Mouse (Mus musculus): ENCODE results near the gene Homez. TPM values are rescaled to one million over a fixed set of nuclear protein-coding genes. Genes with fewer than 3 reads are reported as not detected.

Gene Homez
- polyA plus RNA-seq, 1 experiment from 2014 or later, result 15.9 TPM

GRCm38 (mm10) chr14:54822301-54822700 lies 48.5 kb downstream of the Homez start:
- Histone ChIP-seq H3K27me3 (no peaks in the 10 kb centered on the region), H3K36me3 (no peaks in the 10 kb centered on the region), H3K4me2 (no peak overlapping the region), H3K4me1 (replicated peaks) (no peaks in the 10 kb centered on the region), H3K4me3 (replicated peaks) (no peak overlapping the region), H3K9ac (replicated peaks) (no peak overlapping the region), H3K27ac (no peak overlapping the region), H3K9me3 (no peaks in the 10 kb centered on the region)
- ATAC-seq (ENCODE audit: insufficient number of reproducible peaks, insufficient read depth, low FRiP score, low TSS enrichment, low read depth), result no peak
- 85% methylated on average over 2 of the region's 2 CpGs for WGBS

GRCm38 (mm10) chr14:54817791-54818190 lies 53.0 kb downstream of the Homez start:
- no peak overlapping the region for H3K4me3 ChIP-seq (replicated peaks)
- H3K9ac ChIP-seq (replicated peaks), result no peak overlapping the region
- H3K9me3 ChIP-seq, result no peaks in the 10 kb centered on the region
- no peak overlapping the region for H3K4me2 ChIP-seq
- no peaks in the 10 kb centered on the region for H3K36me3 ChIP-seq
- 57% methylated on average over 2 of the region's 2 CpGs for WGBS
- no peak overlapping the region for H3K27ac ChIP-seq
- no peak for ATAC-seq (ENCODE audit: insufficient number of reproducible peaks, insufficient read depth, low FRiP score, low TSS enrichment, low read depth)
- H3K4me1 ChIP-seq (replicated peaks), result no peaks in the 10 kb centered on the region
- 0 out of 2 replicates have a peak, but pooled peaks cover 3% of the 10 kb centered on the region for H3K27me3 ChIP-seq

- no peaks in the 10 kb centered on the region for H3K9me3 ChIP-seq
- H3K4me3 ChIP-seq (replicated peaks), result no peak overlapping the region
- no peak overlapping the region for H3K9ac ChIP-seq (replicated peaks)
- H3K4me1 ChIP-seq (replicated peaks), result no peaks in the 10 kb centered on the region
- no peaks in the 10 kb centered on the region for H3K36me3 ChIP-seq
- H3K27ac ChIP-seq, result no peak overlapping the region
- ATAC-seq (ENCODE audit: insufficient number of reproducible peaks, insufficient read depth, low FRiP score, low TSS enrichment, low read depth), result no peak
- no peak overlapping the region for H3K4me2 ChIP-seq
- 61% methylated on average over 3 of the region's 3 CpGs for WGBS
- H3K27me3 ChIP-seq, result 0 out of 2 replicates have a peak, but pooled peaks cover 3% of the 10 kb centered on the region
Observed at GRCm38 (mm10) chr14:54815737-54816136, 55.0 kb downstream of the Homez start.

- Histone ChIP-seq H3K27ac (no peak within 1 kb of the TSS), H3K4me2 (no peak within 1 kb of the TSS), H3K9me3 (no peaks in the 10 kb centered on the region), H3K4me1 (replicated peaks) (no peaks in the 10 kb centered on the region), H3K4me3 (replicated peaks) (no peak within 1 kb of the TSS), H3K9ac (replicated peaks) (no peak within 1 kb of the TSS), H3K27me3 (0 out of 2 replicates have a peak, but pooled peaks cover 3% of the 10 kb centered on the region), H3K36me3 (no peaks in the 10 kb centered on the region)
- 83% methylated on average over 29 of the region's 29 CpGs for WGBS
- ATAC-seq (ENCODE audit: insufficient number of reproducible peaks, insufficient read depth, low FRiP score, low TSS enrichment, low read depth), result no peak
Observed at GRCm38 (mm10) chr14:54813991-54814390, 56.8 kb downstream of the Homez start, which contains the start of gene Rnf212b. Rnf212b (plus strand) TSS chr14:54814141.

GRCm38 (mm10) chr14:54809668-54810033 lies 61.1 kb downstream of the Homez start:
- no peak for ATAC-seq (ENCODE audit: insufficient number of reproducible peaks, insufficient read depth, low FRiP score, low TSS enrichment, low read depth)
- no peak overlapping the region for H3K4me3 ChIP-seq (replicated peaks)
- no peaks in the 10 kb centered on the region for H3K4me1 ChIP-seq (replicated peaks)
- 0 out of 2 replicates have a peak, but pooled peaks cover 3% of the 10 kb centered on the region for H3K27me3 ChIP-seq
- H3K36me3 ChIP-seq, result no peaks in the 10 kb centered on the region
- no peak overlapping the region for H3K4me2 ChIP-seq
- 90% methylated on average over 3 of the region's 3 CpGs for WGBS
- H3K27ac ChIP-seq, result no peak overlapping the region
- no peaks in the 10 kb centered on the region for H3K9me3 ChIP-seq
- H3K9ac ChIP-seq (replicated peaks), result no peak overlapping the region

- Histone ChIP-seq H3K9me3 (no peaks in the 10 kb centered on the region), H3K4me1 (replicated peaks) (no peaks in the 10 kb centered on the region), H3K4me3 (replicated peaks) (no peak overlapping the region), H3K27ac (no peak overlapping the region), H3K4me2 (no peak overlapping the region), H3K27me3 (0 out of 2 replicates have a peak, but pooled peaks cover 2% of the 10 kb centered on the region), H3K9ac (replicated peaks) (no peak overlapping the region), H3K36me3 (no peaks in the 10 kb centered on the region)
- no peak for ATAC-seq (ENCODE audit: insufficient number of reproducible peaks, insufficient read depth, low FRiP score, low TSS enrichment, low read depth)
- WGBS, result 68% methylated on average over 4 of the region's 4 CpGs
Observed at GRCm38 (mm10) chr14:54808718-54809667, 61.8 kb downstream of the Homez start.

- H3K36me3 ChIP-seq, result no peaks in the 10 kb centered on the region
- ATAC-seq (ENCODE audit: insufficient number of reproducible peaks, insufficient read depth, low FRiP score, low TSS enrichment, low read depth), result no peak
- WGBS, result 75% methylated on average over 4 of the region's 4 CpGs
Observed at GRCm38 (mm10) chr14:54806124-54806523, 64.6 kb downstream of the Homez start.

More at GRCm38 (mm10) chr14:54806124-54806523, 64.6 kb downstream of the Homez start:
- Histone ChIP-seq H3K27me3 (no peaks in the 10 kb centered on the region), H3K4me2 (no peak overlapping the region), H3K4me1 (replicated peaks) (no peaks in the 10 kb centered on the region), H3K4me3 (replicated peaks) (no peak overlapping the region), H3K9me3 (no peaks in the 10 kb centered on the region), H3K27ac (no peak overlapping the region), H3K9ac (replicated peaks) (no peak overlapping the region)

Other genes starting within 250 kb of the Homez start
- gene Psmb11, start 249.5 kb downstream of the Homez start, polyA plus RNA-seq (2016; fragmentation: Nextera tagmentation; extraction: Ambion mirVana), result 0.06 and 0.29 TPM in 2 replicates
- not detected in 2 replicates for gene Gm17606, start 230.0 kb downstream of the Homez start, polyA plus RNA-seq (2016; fragmentation: Nextera tagmentation; extraction: Ambion mirVana)
- 11.8 and 12.9 TPM in 2 replicates for gene Cdh24, start 229.6 kb downstream of the Homez start, polyA plus RNA-seq (2016; fragmentation: Nextera tagmentation; extraction: Ambion mirVana)
- 105 TPM in 2 replicates for gene 1700123O20Rik, start 184.7 kb downstream of the Homez start, polyA plus RNA-seq (2016; fragmentation: Nextera tagmentation; extraction: Ambion mirVana)
- gene Acin1, start 184.0 kb downstream of the Homez start, polyA plus RNA-seq (2016; fragmentation: Nextera tagmentation; extraction: Ambion mirVana), result 148 and 175 TPM in 2 replicates
- 0.16 and 0.23 TPM in 2 replicates for gene Gm29776, start 172.1 kb downstream of the Homez start, polyA plus RNA-seq (2016; fragmentation: Nextera tagmentation; extraction: Ambion mirVana)
- not detected in 2 replicates for gene Cebpe, start 158.8 kb downstream of the Homez start, polyA plus RNA-seq (2016; fragmentation: Nextera tagmentation; extraction: Ambion mirVana)
- 0.56 and 1.1 TPM in 2 replicates for gene Slc7a8, start 89.0 kb downstream of the Homez start, polyA plus RNA-seq (2016; fragmentation: Nextera tagmentation; extraction: Ambion mirVana)
- gene Rnf212b, start 56.8 kb downstream of the Homez start, polyA plus RNA-seq (2016; fragmentation: Nextera tagmentation; extraction: Ambion mirVana), result not detected in 2 replicates
- 0.74 TPM in 1 of 2 replicates, not detected in the other for gene Ppp1r3e, start 6.6 kb upstream of the Homez start, polyA plus RNA-seq (2016; fragmentation: Nextera tagmentation; extraction: Ambion mirVana)
- gene Bcl2l2, start 12.4 kb upstream of the Homez start, polyA plus RNA-seq (2016; fragmentation: Nextera tagmentation; extraction: Ambion mirVana), result 2.4 and 3.3 TPM in 2 replicates
- not detected in 2 replicates for gene Gm20521, start 12.5 kb upstream of the Homez start, polyA plus RNA-seq (2016; fragmentation: Nextera tagmentation; extraction: Ambion mirVana)
- 183 and 200 TPM in 2 replicates for gene Pabpn1, start 21.5 kb upstream of the Homez start, polyA plus RNA-seq (2016; fragmentation: Nextera tagmentation; extraction: Ambion mirVana)
- 98.2 and 102 TPM in 2 replicates for gene Slc22a17, start 42.2 kb upstream of the Homez start, polyA plus RNA-seq (2016; fragmentation: Nextera tagmentation; extraction: Ambion mirVana)
- 44.5 and 52.7 TPM in 2 replicates for gene Efs, start 55.2 kb upstream of the Homez start, polyA plus RNA-seq (2016; fragmentation: Nextera tagmentation; extraction: Ambion mirVana)
- not detected in 2 replicates for gene Il25, start 61.7 kb upstream of the Homez start, polyA plus RNA-seq (2016; fragmentation: Nextera tagmentation; extraction: Ambion mirVana)
- gene Cmtm5, start 65.3 kb upstream of the Homez start, polyA plus RNA-seq (2016; fragmentation: Nextera tagmentation; extraction: Ambion mirVana), result 5.5 and 8.4 TPM in 2 replicates
- gene Myh6, start 96.0 kb upstream of the Homez start, polyA plus RNA-seq (2016; fragmentation: Nextera tagmentation; extraction: Ambion mirVana), result 1.8 and 3.3 TPM in 2 replicates
- gene Gm17428, start 106.0 kb upstream of the Homez start, polyA plus RNA-seq (2016; fragmentation: Nextera tagmentation; extraction: Ambion mirVana), result not detected in 2 replicates
- gene Myh7, start 123.7 kb upstream of the Homez start, polyA plus RNA-seq (2016; fragmentation: Nextera tagmentation; extraction: Ambion mirVana), result 9.3 and 10.5 TPM in 2 replicates
- 84.3 and 85.3 TPM in 2 replicates for gene Ngdn, start 144.5 kb upstream of the Homez start, polyA plus RNA-seq (2016; fragmentation: Nextera tagmentation; extraction: Ambion mirVana)
- 6.9 and 7.0 TPM in 2 replicates for gene Zfhx2, start 221.4 kb upstream of the Homez start, polyA plus RNA-seq (2016; fragmentation: Nextera tagmentation; extraction: Ambion mirVana)
- 24.0 and 24.2 TPM in 2 replicates for gene Thtpa, start 223.8 kb upstream of the Homez start, polyA plus RNA-seq (2016; fragmentation: Nextera tagmentation; extraction: Ambion mirVana)
- 10.7 and 13.7 TPM in 2 replicates for gene Ap1g2, start 235.6 kb upstream of the Homez start, polyA plus RNA-seq (2016; fragmentation: Nextera tagmentation; extraction: Ambion mirVana)
- gene Jph4, start 246.0 kb upstream of the Homez start, polyA plus RNA-seq (2016; fragmentation: Nextera tagmentation; extraction: Ambion mirVana), result 0.69 and 0.78 TPM in 2 replicates

Measured in limb, embryonic 12.5 days (tissue).